Mouse (Mus musculus): ENCODE measurements around the gene Stat2.
A peak's percentile ranks its signal among the peaks of the same experiment; 100 is the strongest.

Stat2 gene

GRCm38 (mm10) chr10:128270287-128270841, at the start of gene Stat2:
Gene Stat2, plus strand, starts transcription at chr10:128270559.
- DNase-seq = peak; percentile 97

DNA sequence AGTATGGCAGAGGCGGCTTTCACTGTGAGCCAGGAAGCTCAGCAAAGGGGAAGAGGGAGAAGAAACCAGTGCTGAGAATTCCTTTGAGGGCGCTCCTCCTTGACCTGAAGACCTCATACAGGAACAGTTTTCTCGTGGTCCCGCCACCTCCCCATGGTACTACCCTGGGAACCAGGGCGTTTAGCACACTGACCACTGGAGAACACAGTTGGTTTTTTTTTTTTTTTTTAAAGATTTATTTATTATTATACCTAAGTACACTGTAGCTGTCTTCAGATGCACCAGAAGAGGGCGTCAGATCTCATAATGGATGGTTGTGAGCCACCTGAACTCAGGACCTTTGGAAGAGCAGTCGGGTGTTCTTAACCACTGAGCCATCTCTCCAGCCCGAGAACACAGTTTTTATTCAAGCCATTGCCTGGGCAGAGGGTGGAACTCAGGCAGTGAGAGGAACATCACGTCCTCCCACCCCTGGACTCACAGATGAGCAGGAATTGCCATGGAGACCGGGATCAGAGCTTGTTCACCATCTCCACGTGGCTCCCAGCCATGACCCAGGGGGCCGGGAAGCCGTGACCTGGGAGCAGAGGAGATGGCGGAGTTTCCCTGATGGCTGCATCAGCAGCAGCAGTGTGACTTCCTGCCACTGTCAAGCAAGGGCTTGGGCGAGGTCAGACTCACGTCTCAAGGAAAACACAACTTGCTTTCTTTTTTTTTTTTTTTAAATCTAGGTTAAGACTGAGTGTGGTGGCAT, 48.6 kb upstream of the Stat2 start:
- no peak for DNase-seq

DNA sequence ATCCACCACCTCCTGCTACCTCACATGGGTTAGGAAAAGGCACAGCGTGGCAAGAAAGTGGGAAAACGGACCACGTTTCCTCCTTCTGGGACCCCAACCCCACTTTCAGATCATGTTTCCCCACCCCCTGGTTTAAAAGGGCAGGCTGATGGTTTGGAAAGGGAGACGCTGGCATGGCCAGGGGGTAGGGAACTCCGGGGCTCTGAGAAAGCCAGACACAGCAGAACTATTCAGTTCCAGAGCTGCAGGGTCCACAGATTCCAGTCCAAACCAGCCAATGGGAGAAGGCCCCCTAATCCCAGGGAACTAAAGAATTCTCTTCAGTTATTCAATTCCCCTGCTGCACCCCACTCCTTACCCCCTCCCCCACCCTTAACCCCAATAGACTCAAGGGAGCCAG, 45.3 kb upstream of the Stat2 start:
- no peak for DNase-seq

DNA sequence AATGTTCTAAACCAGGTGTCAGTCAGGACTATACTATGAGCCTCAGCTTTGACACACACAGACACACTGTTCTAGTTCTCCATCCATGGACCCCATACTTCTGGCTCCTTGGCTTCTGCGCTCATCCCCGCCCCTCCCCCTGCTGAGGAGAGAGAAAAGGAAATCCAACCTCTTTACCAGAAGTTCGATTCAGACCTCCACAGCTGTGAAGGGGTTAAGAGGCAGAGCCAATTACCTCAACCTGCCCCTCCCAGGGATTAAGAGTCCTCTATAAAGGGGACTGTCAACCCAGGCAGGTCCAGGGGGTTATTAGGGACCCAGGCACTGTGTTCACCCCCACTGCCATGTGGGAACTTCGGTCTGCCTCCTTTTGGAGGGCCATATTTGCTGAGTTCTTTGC, 44.8 kb upstream of the Stat2 start, which contains the start of gene Mip:
Gene Mip, plus strand, starts transcription at position 301 of the 400 bp plus-strand sequence.
- no peak for DNase-seq

DNA sequence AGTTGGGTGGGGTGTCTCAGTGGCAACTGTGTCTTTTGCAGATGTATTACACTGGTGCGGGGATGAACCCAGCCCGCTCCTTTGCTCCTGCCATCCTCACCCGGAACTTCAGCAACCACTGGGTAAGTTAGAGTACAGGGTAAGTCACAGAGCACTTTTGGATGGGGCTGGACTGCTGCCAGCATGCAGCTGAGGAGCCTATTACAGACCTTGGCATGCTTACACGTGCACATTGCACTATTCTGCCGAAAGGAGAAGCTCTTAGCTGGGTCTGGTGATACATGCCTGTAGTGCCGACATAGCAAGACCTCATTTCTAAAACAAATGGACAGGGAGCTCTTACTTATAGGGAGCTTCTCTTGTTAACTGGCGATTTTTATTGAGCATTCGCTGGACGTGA, 42.8 kb upstream of the Stat2 start:
- DNase-seq = no peak

DNA sequence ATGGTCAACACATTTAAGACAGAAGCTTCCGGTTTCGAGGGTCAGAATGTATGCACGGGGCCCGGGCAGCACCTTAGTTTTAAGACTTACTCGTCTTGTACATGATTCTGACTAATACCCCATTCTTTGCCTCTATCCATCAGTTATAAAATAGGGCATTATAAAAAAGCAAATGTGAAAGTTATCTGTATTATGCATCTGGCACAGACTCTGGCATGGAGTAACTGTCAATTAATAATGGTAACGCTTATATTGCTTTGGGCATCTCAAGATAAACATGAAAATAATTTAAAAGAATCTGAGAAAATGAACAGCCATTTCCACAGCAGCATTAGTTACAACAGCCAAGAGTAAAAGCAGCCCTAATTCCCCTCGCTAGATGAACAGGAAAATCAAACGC, 42.4 kb upstream of the Stat2 start:
- no peak for DNase-seq

DNA sequence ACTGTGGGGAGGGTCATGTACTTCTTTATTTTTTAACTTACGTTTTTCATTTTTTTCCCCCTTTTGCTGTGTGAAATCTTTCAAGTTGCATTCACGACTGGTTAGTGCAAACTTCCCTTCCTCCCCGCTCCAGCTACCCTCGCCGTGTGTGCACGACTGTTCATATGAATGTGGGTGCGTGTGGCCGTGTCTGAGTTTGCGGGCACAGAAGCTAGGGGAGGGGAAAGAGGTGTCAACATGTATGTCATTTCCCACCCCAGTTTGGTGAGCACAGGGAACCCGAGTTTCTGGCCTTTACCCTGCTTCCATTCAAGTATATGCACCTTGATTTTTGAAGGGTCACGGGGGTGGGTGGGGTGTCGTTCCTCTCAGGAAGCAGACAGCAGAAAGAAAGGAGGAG, 39.8 kb upstream of the Stat2 start:
- DNase-seq = no peak

DNA sequence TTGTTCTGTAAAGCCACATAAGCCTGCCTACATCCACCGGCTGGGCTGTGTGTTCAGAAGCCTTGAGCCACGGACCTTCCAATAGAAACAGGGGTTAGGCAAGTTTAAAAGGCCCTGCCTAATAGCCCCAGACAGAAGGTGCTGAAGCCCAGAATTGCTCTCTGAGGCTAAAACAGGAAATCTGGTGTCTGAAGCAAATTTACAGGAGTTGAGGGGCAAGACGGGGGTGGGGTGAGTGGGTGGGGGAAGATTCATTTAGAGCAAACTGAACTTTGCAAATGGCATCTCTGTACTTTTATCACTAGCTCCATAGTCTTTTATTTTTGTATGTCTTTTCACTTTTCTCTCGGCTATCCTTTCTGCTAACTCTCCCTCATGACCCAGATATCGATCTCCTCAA, 39.2 kb upstream of the Stat2 start:
- no peak for DNase-seq

DNA sequence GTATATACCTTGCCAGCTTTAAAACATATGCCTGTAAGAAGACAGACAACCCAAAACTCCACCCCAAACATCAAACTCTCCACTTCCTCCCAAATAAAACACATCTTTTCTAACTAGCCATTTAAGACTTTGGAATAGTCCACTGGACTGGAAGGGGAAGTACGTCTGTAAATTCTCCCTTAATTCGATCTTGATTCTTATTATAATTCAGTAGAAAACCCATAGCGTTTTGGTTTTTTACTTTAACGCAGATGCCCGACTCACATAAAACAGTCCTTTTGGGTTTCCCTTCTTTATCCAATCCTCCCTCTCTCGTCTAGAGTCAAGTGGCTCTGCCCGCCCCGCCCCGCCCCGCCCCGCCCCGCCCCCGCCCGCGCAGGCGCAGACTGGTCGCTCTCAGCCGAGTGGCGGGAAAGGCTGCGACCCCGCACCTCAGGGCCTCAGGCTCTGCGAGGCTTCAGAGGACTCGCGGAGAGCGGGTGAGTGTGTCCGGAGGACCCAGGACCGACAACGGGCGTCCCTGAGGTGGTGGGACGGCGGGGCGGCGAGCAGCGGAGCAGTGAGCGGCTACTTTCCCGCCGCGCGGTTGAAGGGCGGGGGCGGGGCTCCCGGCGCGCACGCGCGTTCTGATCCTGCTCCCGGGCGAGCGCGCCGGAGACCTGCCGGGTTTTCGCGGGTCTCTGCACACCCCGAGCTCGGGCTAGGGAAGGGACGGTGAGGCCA, 38.5 kb upstream of the Stat2 start, which contains the start of gene Timeless:
Gene Timeless, plus strand, starts transcription at position 369 of the 723 bp plus-strand sequence.
- DNase-seq = peak; percentile 88 to 90

DNA sequence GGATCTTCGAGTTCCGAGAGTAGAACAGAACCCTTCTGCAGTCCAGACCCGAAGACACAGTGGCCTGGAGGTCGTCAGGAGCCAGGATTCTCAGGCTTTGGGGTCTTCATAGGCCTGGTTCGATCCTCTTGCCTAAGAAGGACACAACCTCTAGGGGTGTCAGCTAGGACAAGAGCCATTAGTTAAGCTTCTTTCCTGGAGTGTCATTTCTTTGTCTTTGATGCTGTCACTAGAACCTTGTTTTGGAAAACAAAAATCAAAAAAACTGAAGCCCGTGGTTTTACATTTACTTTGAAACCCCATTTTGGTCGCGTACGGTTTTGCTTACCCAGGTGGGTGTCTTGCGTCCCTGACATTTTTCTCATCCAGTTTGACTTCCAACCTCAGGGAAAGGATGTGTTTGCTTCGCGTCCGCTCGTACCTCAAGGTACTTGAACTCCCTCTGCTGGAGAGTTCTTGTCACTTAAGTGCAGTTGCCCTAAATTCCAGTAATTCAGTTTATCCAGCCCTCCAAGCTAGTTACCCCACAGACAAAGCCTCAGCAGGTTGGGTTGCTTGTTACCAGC, 37.9 kb upstream of the Stat2 start:
- DNase-seq = peak; percentile 51 to 68

- DNase-seq = no peak
Observed at GRCm38 (mm10) chr10:128236321-128236720, 34.0 kb upstream of the Stat2 start.

DNA sequence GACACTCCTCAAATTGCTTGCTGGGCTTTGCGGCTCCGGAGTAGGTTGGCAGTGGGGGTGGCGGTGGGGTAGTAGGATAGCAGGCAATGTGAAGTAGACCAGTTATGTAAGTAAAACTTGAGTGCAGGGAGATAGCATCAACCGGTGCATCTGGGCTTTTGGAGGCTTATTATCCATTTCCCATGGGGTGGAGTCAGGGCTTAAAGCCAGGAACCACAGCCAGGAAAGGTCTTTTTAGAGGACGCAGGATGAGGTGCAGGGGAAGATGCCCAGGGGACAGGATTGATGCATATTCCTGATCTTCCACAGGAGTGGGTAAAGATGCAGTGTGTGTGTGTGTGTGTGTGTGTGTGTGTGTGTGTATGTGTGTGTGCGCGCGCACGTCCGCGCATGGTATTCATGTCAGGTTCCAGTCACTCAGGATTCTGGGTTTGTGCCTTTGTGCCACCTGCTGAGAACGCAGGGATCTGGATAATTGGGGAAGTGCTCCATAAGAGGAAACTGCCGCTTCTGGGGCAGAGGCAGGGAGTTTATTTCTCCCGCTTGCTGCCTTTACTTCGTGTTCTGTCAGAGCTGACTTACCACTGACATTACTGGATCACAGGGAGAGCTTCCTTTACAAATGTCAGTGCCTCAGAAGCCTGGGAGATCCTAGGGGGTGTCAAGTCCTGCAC, 32.4 kb upstream of the Stat2 start:
- DNase-seq = peak; percentile 19 to 20

- DNase-seq = no peak
Observed at GRCm38 (mm10) chr10:128239140-128239539, 31.2 kb upstream of the Stat2 start.

- DNase-seq = no peak
Observed at GRCm38 (mm10) chr10:128240131-128240530, 30.2 kb upstream of the Stat2 start.

DNA sequence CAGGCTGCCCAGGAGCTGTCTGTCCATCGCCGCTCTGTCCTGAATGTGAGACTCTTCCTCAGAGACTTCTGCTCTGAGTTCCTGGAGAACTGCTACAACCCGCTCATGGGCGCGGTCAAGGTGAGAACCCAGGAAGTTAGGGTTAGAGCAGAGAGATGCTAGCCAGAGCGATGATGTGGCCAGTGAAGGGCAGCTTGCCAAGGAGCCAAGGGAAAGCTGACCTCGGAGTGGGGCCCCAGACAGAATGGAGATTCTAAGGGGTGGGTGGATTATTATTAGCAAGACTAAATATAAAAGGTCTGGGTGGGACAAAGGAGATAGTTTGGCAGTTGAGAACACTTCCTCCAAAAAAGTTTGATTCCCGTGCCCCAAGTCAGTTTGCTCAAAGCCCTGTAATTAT, 27.1 kb upstream of the Stat2 start:
- DNase-seq = no peak

DNA sequence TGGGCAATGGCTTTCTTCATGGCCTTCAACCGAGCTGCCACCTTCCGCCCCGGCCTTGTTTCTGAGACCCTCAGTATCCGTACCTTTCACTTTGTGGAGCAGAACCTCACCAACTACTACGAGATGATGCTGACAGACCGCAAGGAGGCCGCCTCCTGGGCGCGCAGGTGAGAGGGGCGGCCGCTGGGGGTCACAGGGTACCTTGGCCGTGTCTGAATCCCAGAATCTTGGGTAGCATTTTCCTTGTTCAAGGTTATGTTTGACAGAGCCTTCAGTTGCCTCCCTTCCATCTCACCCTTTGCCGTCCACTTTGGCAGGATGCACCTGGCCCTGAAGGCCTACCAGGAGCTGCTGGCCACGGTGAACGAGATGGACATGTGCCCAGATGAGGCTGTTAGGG, 26.2 kb upstream of the Stat2 start:
- DNase-seq = no peak

- DNase-seq = no peak
Observed at GRCm38 (mm10) chr10:128247020-128247732, 23.2 kb upstream of the Stat2 start.

DNA sequence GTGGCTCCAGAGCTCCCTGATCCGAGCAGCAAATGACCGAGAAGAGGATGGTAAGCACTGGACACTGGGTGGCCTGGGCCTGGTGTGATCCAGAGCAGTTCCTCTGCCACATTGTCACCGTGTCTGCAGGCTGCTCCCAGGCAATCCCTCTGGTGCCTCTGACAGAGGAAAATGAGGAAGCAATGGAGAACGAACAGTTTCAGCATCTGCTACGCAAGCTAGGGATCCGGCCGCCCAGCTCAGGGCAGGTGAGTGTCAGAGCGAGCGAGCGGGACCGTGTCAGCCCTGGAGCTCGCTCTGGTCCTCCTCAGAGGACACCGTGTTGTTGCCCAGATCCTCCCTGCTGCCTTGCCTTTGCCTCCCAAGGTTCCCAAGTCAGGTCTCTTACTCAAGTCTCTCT, 19.8 kb upstream of the Stat2 start:
- no peak for DNase-seq

DNA sequence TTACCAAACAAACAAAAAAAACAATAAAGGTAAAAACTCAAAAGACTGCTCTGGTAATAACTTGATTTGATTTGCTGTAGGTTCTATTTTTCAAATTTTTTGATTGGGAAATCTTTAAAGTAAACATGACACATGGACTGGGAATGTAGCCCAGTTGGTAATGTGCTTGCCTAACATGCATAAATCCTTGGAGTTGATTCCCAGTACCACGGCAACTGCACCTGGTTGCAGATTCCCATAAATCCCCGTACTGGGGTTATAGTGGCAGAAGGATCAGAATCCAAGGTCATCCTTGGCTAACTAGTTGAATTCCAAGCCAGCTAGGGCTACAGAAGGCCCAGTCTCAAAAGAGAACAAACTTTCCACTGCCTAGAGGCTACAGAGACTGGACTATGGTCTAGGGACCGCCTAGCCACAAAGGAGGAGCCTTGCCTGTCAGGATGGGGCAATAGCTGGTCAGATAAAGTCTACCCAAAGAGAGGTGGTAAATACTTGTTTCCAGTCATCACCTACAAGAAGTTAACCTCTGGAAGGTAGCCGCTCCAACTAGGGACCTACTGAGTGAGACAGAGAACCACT, 16.6 kb upstream of the Stat2 start, which contains the start of gene Apon:
Gene Apon, plus strand, starts transcription at position 420 of the 579 bp plus-strand sequence.
- DNase-seq = no peak

GRCm38 (mm10) chr10:128255925-128256324, 14.4 kb upstream of the Stat2 start:
- no peak for DNase-seq

DNA sequence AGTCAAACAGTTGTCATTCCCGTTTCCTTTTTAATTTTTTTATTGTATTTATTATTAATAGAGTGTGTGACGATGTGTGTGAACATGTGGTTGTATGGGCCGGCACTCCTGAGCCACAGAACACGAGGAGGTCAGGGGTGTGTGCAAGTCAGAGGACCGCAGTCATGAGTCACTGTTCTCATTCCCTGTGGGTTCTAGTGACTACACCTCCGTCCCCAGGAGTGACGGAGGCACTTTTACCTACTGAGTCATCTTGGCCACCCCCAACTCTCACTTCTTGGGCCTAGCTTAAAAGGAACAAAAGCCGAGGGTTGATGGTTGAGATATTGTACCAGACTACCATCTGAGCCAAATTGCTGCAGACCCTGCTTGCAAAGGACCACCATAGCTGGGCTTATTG, 14.0 kb upstream of the Stat2 start:
- DNase-seq = no peak

GRCm38 (mm10) chr10:128258953-128259352, 11.4 kb upstream of the Stat2 start:
- no peak for DNase-seq

Data from cerebellum, postnatal 36 days (tissue).